Mouse (Mus musculus): Measurements from ENCODE around the gene Rundc3a.
"Not testable (repeated sequence)": the region's sequence is repeated elsewhere in the genome, so short reads cannot be mapped to it uniquely, and the experiment has no call there.

Rundc3a gene

GRCm38 (mm10) chr11:102367504-102368280 lies 25.5 kb upstream of the Rundc3a start:
- DNase-seq (ENCODE audit: low read depth, low spot score): no peak

- DNase-seq (ENCODE audit: low read depth, low spot score): no peak
These were observed 24.9 kb upstream of the Rundc3a start for GRCm38 (mm10) chr11:102368347-102368746.

GRCm38 (mm10) chr11:102369263-102369662 lies 23.9 kb upstream of the Rundc3a start:
- no peak for DNase-seq (ENCODE audit: low read depth, low spot score)

- no peak for DNase-seq (ENCODE audit: low read depth, low spot score)
These were observed 22.9 kb upstream of the Rundc3a start for GRCm38 (mm10) chr11:102370285-102370684.

- no peak for DNase-seq (ENCODE audit: low read depth, low spot score)
These were observed 21.1 kb upstream of the Rundc3a start for GRCm38 (mm10) chr11:102371926-102372685.

GRCm38 (mm10) chr11:102372936-102373335 lies 20.3 kb upstream of the Rundc3a start:
- no peak for DNase-seq (ENCODE audit: low read depth, low spot score)

GRCm38 (mm10) chr11:102373646-102374045 lies 19.6 kb upstream of the Rundc3a start:
- DNase-seq (ENCODE audit: low read depth, low spot score): no peak

- DNase-seq (ENCODE audit: low read depth, low spot score): no peak
These were observed 19.0 kb upstream of the Rundc3a start for GRCm38 (mm10) chr11:102374108-102374725.

- DNase-seq (ENCODE audit: low read depth, low spot score): no peak
These were observed 17.7 kb upstream of the Rundc3a start for GRCm38 (mm10) chr11:102375196-102376173.

- no peak for DNase-seq (ENCODE audit: low read depth, low spot score)
These were observed 16.9 kb upstream of the Rundc3a start for GRCm38 (mm10) chr11:102376196-102376835.

GRCm38 (mm10) chr11:102377186-102377585 lies 16.0 kb upstream of the Rundc3a start:
- no peak for DNase-seq (ENCODE audit: low read depth, low spot score)

GRCm38 (mm10) chr11:102380091-102380490 lies 13.1 kb upstream of the Rundc3a start:
- no peak for DNase-seq (ENCODE audit: low read depth, low spot score)

GRCm38 (mm10) chr11:102381341-102382100 lies 11.7 kb upstream of the Rundc3a start:
- DNase-seq (ENCODE audit: low read depth, low spot score): no peak

- no peak for DNase-seq (ENCODE audit: low read depth, low spot score)
These were observed 10.4 kb upstream of the Rundc3a start for GRCm38 (mm10) chr11:102382794-102383193.

GRCm38 (mm10) chr11:102383365-102384136 lies 9.7 kb upstream of the Rundc3a start:
- no peak for DNase-seq (ENCODE audit: low read depth, low spot score)

- DNase-seq (ENCODE audit: low read depth, low spot score): no peak
These were observed 8.8 kb upstream of the Rundc3a start for GRCm38 (mm10) chr11:102384418-102384817.

GRCm38 (mm10) chr11:102385075-102385474 lies 8.1 kb upstream of the Rundc3a start:
- DNase-seq (ENCODE audit: low read depth, low spot score): no peak

GRCm38 (mm10) chr11:102386121-102386520 lies 7.1 kb upstream of the Rundc3a start:
- no peak for DNase-seq (ENCODE audit: low read depth, low spot score)

- DNase-seq (ENCODE audit: low read depth, low spot score): not testable (repeated sequence)
These were observed 3.8 kb upstream of the Rundc3a start for GRCm38 (mm10) chr11:102389436-102389835.
